Mouse (Mus musculus) G1E (cell line): ENCODE results near the gene Mrpl3.

Source experiments
- CTCF ChIP-seq: IDR thresholded peaks from 2 replicates; pipeline ENCODE4 v1.5.1; 2012; ENCODE audit warnings: low read depth, low read length, inconsistent platforms, mixed read lengths
- GATA1 ChIP-seq: IDR thresholded peaks from 2 replicates; pipeline ENCODE4 v1.6.1; 2012; ENCODE audit warnings: borderline replicate concordance, low read length, inconsistent platforms, mixed read lengths
- TAL1 ChIP-seq: conservative IDR thresholded peaks from 2 replicates; pipeline ENCODE4 v1.6.1; 2012; ENCODE audit warnings: low read depth, low read length, inconsistent platforms, mixed read lengths

GRCm38 (mm10) chr9:105049636-105050035, 3.4 kb upstream of the Mrpl3 start:
- no peak for TF ChIP-seq CTCF
- TF ChIP-seq GATA1: no peak
- TF ChIP-seq TAL1: no peak
